Mouse (Mus musculus) mammary gland, adult 2 months (tissue): ENCODE results near the gene Siva1. TPM values are rescaled to one million over a fixed set of nuclear protein-coding genes. Genes with fewer than 3 reads are reported as not detected.

Source experiments
- polyA plus RNA-seq: library from polyadenylated mRNA; depleted of rRNA; stranded (reverse); fragments of >200 nt; gene quantifications from 2 replicates; pipeline ENCODE4 v1.2.3, GENCODE M21; 2012; ENCODE audit warnings: low replicate concordance; rRNA removed

Siva1 gene
- polyA plus RNA-seq, result 37.1 and 48.6 TPM in 2 replicates

DNA sequence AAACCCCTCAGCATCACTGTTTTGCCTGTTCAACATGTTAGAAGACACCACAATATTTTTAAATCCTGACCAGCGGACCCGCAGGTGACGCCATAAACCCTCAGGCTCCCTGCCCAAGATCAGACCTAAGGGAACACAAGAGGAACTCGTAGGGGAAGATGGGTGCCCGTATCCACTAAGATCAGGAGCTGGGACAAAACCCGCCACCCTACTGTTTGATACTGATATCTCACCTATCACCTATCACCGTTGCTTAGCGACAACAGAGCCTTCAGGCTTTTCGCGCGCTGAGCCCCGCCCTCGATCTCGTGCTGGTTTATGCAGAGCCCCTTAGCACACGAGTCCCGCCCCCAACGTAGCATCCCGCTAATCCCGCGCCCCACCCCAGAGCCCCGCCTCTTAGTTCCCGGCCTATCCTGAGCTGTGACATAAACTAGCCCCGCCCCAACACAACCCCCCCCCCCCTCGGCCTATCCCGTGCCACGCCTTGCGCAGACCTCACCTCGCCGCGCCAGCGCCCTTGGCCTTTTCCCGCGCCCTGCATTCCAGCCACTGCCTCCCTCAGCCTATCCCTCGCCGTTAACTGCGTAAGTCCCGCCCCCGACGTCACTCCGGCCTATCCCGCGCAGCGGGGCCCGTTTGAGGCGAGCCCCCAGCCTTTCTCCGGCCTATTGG lies at the start of gene Siva1:
Siva1 (plus strand) TSS at position 500 of the 675 bp plus-strand sequence.

DNA sequence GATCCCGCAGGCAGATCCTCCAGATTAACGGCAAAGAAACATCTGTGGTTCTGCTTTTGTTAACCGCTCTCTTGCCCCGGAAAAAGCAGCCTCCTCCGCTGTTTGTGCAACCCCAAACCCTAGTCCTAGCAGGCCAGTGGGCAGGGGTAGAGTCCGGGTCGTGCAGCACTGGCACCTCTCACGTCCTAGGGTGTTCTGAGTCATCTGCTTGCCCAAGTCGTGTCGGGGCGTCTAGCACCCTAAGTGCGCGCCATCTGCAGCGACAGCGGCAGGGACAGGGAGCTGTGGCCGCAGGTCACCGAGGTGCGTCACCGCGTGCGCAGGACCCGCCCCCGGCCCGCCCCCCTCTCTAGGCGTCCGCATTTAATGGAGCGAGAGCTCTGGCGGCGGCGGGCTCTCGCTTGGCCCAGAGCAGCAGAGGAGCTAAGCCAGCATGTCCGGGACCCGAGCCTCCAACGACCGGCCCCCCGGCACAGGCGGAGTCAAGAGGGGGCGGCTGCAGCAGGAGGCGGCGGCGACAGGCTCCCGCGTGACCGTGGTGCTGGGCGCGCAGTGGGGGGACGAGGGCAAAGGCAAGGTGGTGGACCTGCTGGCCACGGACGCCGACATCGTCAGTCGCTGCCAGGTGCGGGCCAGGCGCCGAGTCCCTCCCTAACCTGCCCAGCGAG lies 24.7 kb upstream of the Siva1 start, which contains the start of gene Adssl1:
Adssl1 (plus strand) TSS at position 360 of the 668 bp plus-strand sequence.

DNA sequence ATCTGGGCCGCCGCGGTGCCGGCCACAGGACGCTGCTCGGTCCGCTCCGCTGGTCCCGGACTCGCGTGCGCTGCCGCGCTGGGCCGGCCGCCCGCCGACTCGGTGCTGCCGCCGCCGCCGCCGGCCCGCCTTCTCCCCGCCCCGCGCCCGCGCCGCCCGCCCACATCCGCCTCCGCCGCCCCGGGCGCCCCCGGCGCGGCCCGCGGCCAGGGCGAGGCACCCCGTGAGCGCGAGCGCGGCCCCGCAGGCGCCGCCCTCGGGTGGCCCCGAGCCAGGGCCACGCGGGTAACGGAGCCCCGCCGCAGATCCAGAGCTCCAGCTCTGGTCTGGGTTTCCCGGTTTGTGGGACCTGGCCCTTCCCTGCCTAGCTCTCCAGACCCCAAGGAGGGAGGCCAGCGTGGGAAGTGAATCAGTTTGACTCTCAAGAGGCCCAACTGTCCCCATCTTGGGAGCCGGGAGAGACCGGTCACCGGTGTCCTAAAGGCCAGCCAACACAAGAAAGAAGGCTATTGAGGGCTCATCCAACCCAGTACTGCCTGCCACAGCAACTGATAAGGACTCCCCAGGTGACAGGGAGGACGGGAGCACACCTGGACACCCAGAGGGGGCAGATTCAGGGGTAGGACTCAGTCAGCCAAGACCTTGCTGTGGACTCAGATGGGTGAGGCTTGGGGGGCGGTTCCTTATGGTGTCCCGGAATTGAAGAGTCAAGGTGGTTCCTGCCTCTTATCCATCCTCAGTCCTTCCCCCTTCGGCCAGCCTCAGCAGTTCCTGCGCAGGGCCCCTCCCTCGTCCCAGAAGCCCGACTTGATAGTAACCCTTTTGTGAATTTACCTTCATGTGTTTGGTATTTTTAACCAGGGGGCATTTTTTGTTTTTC lies 29.9 kb downstream of the Siva1 start, which contains the start of gene Akt1:
Akt1 (minus strand) TSS at position 753 of the 880 bp plus-strand sequence.

DNA sequence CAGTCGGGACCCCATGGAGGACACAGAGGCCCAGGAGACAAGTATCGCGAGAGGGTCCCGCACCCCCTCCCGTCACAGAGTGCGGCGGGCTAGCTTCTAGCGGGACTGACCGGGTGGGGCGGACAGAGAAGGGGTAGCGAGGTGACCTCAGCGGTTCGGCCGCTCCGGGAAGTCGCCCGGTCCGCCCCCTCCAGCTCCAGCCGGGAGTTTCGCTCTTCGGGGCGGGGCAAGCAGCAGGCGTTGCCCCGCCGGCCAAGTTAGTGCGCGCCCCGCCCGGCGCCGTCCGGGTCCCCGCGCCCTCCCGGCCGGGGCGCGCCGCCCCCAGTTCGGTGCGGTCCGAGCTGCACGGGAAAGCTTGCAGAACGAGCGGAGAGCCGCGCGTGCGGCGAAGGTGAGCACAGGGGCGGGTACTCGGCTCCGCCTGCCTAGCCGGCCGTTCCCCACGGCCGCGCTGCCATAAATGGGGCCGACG lies 34.1 kb downstream of the Siva1 start, which contains the start of gene Zbtb42:
Zbtb42 (plus strand) TSS at position 274 of the 472 bp plus-strand sequence.

Other genes with a start within 250 kb of the Siva1 start
- gene A530016L24Rik, start 155.2 kb upstream of the Siva1 start, polyA plus RNA-seq, result 257 and 300 TPM in 2 replicates
- 0.10 and 0.14 TPM in 2 replicates for gene Tmem179, start 127.9 kb upstream of the Siva1 start, polyA plus RNA-seq
- 32.1 and 51.3 TPM in 2 replicates for gene Inf2, start 55.9 kb upstream of the Siva1 start, polyA plus RNA-seq
- 10.8 and 103 TPM in 2 replicates for gene Adssl1, start 24.6 kb upstream of the Siva1 start, polyA plus RNA-seq
- 121 and 167 TPM in 2 replicates for gene Akt1, start 30.2 kb downstream of the Siva1 start, polyA plus RNA-seq
- 17.1 and 26.8 TPM in 2 replicates for gene Zbtb42, start 34.1 kb downstream of the Siva1 start, polyA plus RNA-seq
- 27.1 and 43.9 TPM in 2 replicates for gene Cep170b, start 75.8 kb downstream of the Siva1 start, polyA plus RNA-seq
- gene Pld4, start 116.0 kb downstream of the Siva1 start, polyA plus RNA-seq, result 171 and 191 TPM in 2 replicates
- gene Ahnak2, start 158.0 kb downstream of the Siva1 start, polyA plus RNA-seq, result 14.3 and 15.8 TPM in 2 replicates
- 2.0 and 3.4 TPM in 2 replicates for gene Clba1, start 164.3 kb downstream of the Siva1 start, polyA plus RNA-seq
- gene Cdca4, start 184.7 kb downstream of the Siva1 start, polyA plus RNA-seq, result 24.3 and 24.6 TPM in 2 replicates
- gene Gpr132, start 223.5 kb downstream of the Siva1 start, polyA plus RNA-seq, result 46.4 and 48.6 TPM in 2 replicates